Mouse (Mus musculus): ENCODE data around the gene Krt88. TPM values are rescaled to one million over a fixed set of nuclear protein-coding genes. Genes with fewer than 3 reads are reported as not detected.

The Krt88 gene
- polyA plus RNA-seq, 1 experiment from 2014 or later = not detected

Other genes with a start within 250 kb of the Krt88 start
- 3.5 and 4.2 TPM in 2 replicates for gene Grasp, start 223.6 kb upstream of the Krt88 start, polyA plus RNA-seq (2014; fragmentation: Nextera tagmentation; extraction: Ambion mirVana)
- gene Nr4a1, start 193.5 kb upstream of the Krt88 start, polyA plus RNA-seq (2014; fragmentation: Nextera tagmentation; extraction: Ambion mirVana) = 6.4 and 6.9 TPM in 2 replicates
- gene Atg101, start 163.5 kb upstream of the Krt88 start, polyA plus RNA-seq (2014; fragmentation: Nextera tagmentation; extraction: Ambion mirVana) = 65.4 and 67.1 TPM in 2 replicates
- 5.9 and 6.6 TPM in 2 replicates for gene 6030408B16Rik, start 154.5 kb upstream of the Krt88 start, polyA plus RNA-seq (2014; fragmentation: Nextera tagmentation; extraction: Ambion mirVana)
- gene Krt80, start 77.6 kb upstream of the Krt88 start, polyA plus RNA-seq (2014; fragmentation: Nextera tagmentation; extraction: Ambion mirVana) = 0.81 and 1.6 TPM in 2 replicates
- gene Krt7, start 36.7 kb upstream of the Krt88 start, polyA plus RNA-seq (2014; fragmentation: Nextera tagmentation; extraction: Ambion mirVana) = 104 and 108 TPM in 2 replicates
- gene Krt87, start 8.9 kb upstream of the Krt88 start, polyA plus RNA-seq (2014; fragmentation: Nextera tagmentation; extraction: Ambion mirVana) = 0.17 TPM in 1 of 2 replicates, not detected in the other
- gene Krt81, start 16.0 kb downstream of the Krt88 start, polyA plus RNA-seq (2014; fragmentation: Nextera tagmentation; extraction: Ambion mirVana) = not detected in 2 replicates
- 0.08 TPM in 1 of 2 replicates, not detected in the other for gene Krt86, start 25.7 kb downstream of the Krt88 start, polyA plus RNA-seq (2014; fragmentation: Nextera tagmentation; extraction: Ambion mirVana)
- gene Krt83, start 43.8 kb downstream of the Krt88 start, polyA plus RNA-seq (2014; fragmentation: Nextera tagmentation; extraction: Ambion mirVana) = 0.19 TPM in 1 of 2 replicates, not detected in the other
- gene Gm49425, start 69.5 kb downstream of the Krt88 start, polyA plus RNA-seq (2014; fragmentation: Nextera tagmentation; extraction: Ambion mirVana) = not detected in 2 replicates
- not detected in 2 replicates for gene Krt84, start 85.1 kb downstream of the Krt88 start, polyA plus RNA-seq (2014; fragmentation: Nextera tagmentation; extraction: Ambion mirVana)
- not detected in 2 replicates for gene Krt82, start 102.9 kb downstream of the Krt88 start, polyA plus RNA-seq (2014; fragmentation: Nextera tagmentation; extraction: Ambion mirVana)
- gene Krt90, start 115.2 kb downstream of the Krt88 start, polyA plus RNA-seq (2014; fragmentation: Nextera tagmentation; extraction: Ambion mirVana) = 0.07 TPM in 1 of 2 replicates, not detected in the other
- gene Krt75, start 126.2 kb downstream of the Krt88 start, polyA plus RNA-seq (2014; fragmentation: Nextera tagmentation; extraction: Ambion mirVana) = not detected in 2 replicates
- not detected in 2 replicates for gene Gm5414, start 180.4 kb downstream of the Krt88 start, polyA plus RNA-seq (2014; fragmentation: Nextera tagmentation; extraction: Ambion mirVana)
- gene Gm5478, start 199.6 kb downstream of the Krt88 start, polyA plus RNA-seq (2014; fragmentation: Nextera tagmentation; extraction: Ambion mirVana) = not detected in 2 replicates
- not detected in 2 replicates for gene Krt6b, start 232.5 kb downstream of the Krt88 start, polyA plus RNA-seq (2014; fragmentation: Nextera tagmentation; extraction: Ambion mirVana)
- gene Krt6a, start 246.6 kb downstream of the Krt88 start, polyA plus RNA-seq (2014; fragmentation: Nextera tagmentation; extraction: Ambion mirVana) = not detected in 2 replicates